Mouse (Mus musculus) liver, embryonic 12.5 days (tissue): ENCODE data around the gene Efna4. TPM values are rescaled to one million over a fixed set of nuclear protein-coding genes. Genes with fewer than 3 reads are reported as not detected.

ENCODE experiments used
- ATAC-seq: fragments of 200-750 bp; cut with Nextera tagmentation; 2 replicates; pipeline ENCODE4 v1.8.0; 2017; ENCODE audit warnings: moderate number of reproducible peaks, mild to moderate bottlenecking, moderate library complexity
- H3K27ac ChIP-seq: fragments of 300-500 bp; sonication (generic); 2 replicates; pipeline ENCODE4 v1.5.1; 2016; ENCODE audit warnings: mild to moderate bottlenecking
- H3K27me3 ChIP-seq: fragments of 300-500 bp; sonication (generic); replicated peaks from 2 replicates; pipeline ENCODE4 v1.6.1; 2016; ENCODE audit warnings: mild to moderate bottlenecking, moderate library complexity
- H3K36me3 ChIP-seq: fragments of 300-500 bp; sonication (generic); 2 replicates; pipeline ENCODE4 v1.6.1; 2016; ENCODE audit warnings: mild to moderate bottlenecking, moderate library complexity
- H3K4me1 ChIP-seq: fragments of 300-500 bp; sonication (generic); 2 replicates; pipeline ENCODE4 v1.6.1; 2016
- H3K4me2 ChIP-seq: fragments of 300-500 bp; sonication (generic); 2 replicates; pipeline ENCODE4 v1.6.1; 2016; ENCODE audit warnings: mild to moderate bottlenecking, moderate library complexity
- H3K4me3 ChIP-seq: fragments of 300-500 bp; sonication (generic); 2 replicates; pipeline ENCODE4 v1.5.1; 2016; ENCODE audit warnings: mild to moderate bottlenecking, moderate library complexity
- H3K9ac ChIP-seq: fragments of 300-500 bp; sonication (generic); 2 replicates; pipeline ENCODE4 v1.6.1; 2016; ENCODE audit warnings: mild to moderate bottlenecking, moderate library complexity
- H3K9me3 ChIP-seq: fragments of 300-500 bp; sonication (generic); replicated peaks from 2 replicates; pipeline ENCODE4 v1.6.1; 2016; ENCODE audit warnings: mild to moderate bottlenecking, moderate library complexity
- WGBS: fragments of 180-500 bp; shearing (Covaris S2); methylation state at CpG from one replicate; pipeline ENCODE4 v1.1.7; 2016; ENCODE audit not compliant: insufficient replicate concordance; 5-methylcytosine and 5-hydroxymethylcytosine counted together
- polyA plus RNA-seq: library from polyadenylated mRNA; unstranded; fragments of >200 nt; fragmentation: Nextera tagmentation; extraction: Ambion mirVana; gene quantifications from 2 replicates; pipeline ENCODE4 v1.2.1, GENCODE M21; 2016

The Efna4 gene
- polyA plus RNA-seq, 1 experiment from 2014 or later = 2.1 TPM

- Histone ChIP-seq H3K4me3 (no peak overlapping the region), H3K9ac (no peak overlapping the region), H3K4me1 (peaks cover 10% of the 10 kb centered on the region), H3K27me3 (peaks cover 36% of the 10 kb centered on the region), H3K4me2 (no peak overlapping the region), H3K27ac (no peak overlapping the region), H3K36me3 (no peaks in the 10 kb centered on the region), H3K9me3 (no peaks in the 10 kb centered on the region)
- no peak for ATAC-seq
- 49% methylated on average over 8 of the region's 8 CpGs for WGBS
Measured at GRCm38 (mm10) chr3:89295685-89296230, 42.1 kb downstream of the Efna4 start.

- Histone ChIP-seq H3K27me3 (peaks cover 21% of the 10 kb centered on the region), H3K9ac (no peak overlapping the region), H3K4me2 (no peak overlapping the region), H3K4me1 (peaks cover 10% of the 10 kb centered on the region), H3K36me3 (no peaks in the 10 kb centered on the region), H3K27ac (no peak overlapping the region), H3K9me3 (no peaks in the 10 kb centered on the region), H3K4me3 (no peak overlapping the region)
- WGBS = 65% methylated on average over 5 of the region's 5 CpGs
- ATAC-seq = no peak
Measured at GRCm38 (mm10) chr3:89294195-89294594, 43.6 kb downstream of the Efna4 start.

- no peak overlapping the region for H3K4me3 ChIP-seq
- no peak overlapping the region for H3K9ac ChIP-seq
- H3K36me3 ChIP-seq = no peaks in the 10 kb centered on the region
- no peak overlapping the region for H3K4me2 ChIP-seq
- no peaks in the 10 kb centered on the region for H3K9me3 ChIP-seq
- H3K27ac ChIP-seq = no peak overlapping the region
- peaks cover 15% of the 10 kb centered on the region for H3K4me1 ChIP-seq
- no peak for ATAC-seq
- WGBS = 77% methylated on average over 11 of the region's 11 CpGs
- peaks cover 21% of the 10 kb centered on the region for H3K27me3 ChIP-seq
Measured at GRCm38 (mm10) chr3:89293247-89293918, 44.4 kb downstream of the Efna4 start.

GRCm38 (mm10) chr3:89292303-89292702 lies 45.5 kb downstream of the Efna4 start:
- Histone ChIP-seq H3K27me3 (peaks cover 24% of the 10 kb centered on the region), H3K9ac (no peak overlapping the region), H3K36me3 (no peaks in the 10 kb centered on the region), H3K4me3 (no peak overlapping the region), H3K9me3 (no peaks in the 10 kb centered on the region), H3K4me1 (peaks cover 16% of the 10 kb centered on the region), H3K27ac (no peak overlapping the region), H3K4me2 (no peak overlapping the region)
- 61% methylated on average over 5 of the region's 5 CpGs for WGBS
- no peak for ATAC-seq

GRCm38 (mm10) chr3:89291874-89292273 lies 46.0 kb downstream of the Efna4 start:
- no peak for ATAC-seq
- WGBS = 29% methylated on average over 10 of the region's 10 CpGs
- no peak overlapping the region for H3K27ac ChIP-seq

GRCm38 (mm10) chr3:89288503-89288928 lies 49.3 kb downstream of the Efna4 start:
- Histone ChIP-seq H3K4me2 (no peak overlapping the region), H3K9ac (no peak overlapping the region), H3K27me3 (peaks cover 43% of the 10 kb centered on the region), H3K4me3 (no peak overlapping the region), H3K4me1 (peaks cover 16% of the 10 kb centered on the region), H3K9me3 (no peaks in the 10 kb centered on the region), H3K27ac (no peak overlapping the region), H3K36me3 (no peaks in the 10 kb centered on the region)
- ATAC-seq = no peak
- 31% methylated on average over 7 of the region's 7 CpGs for WGBS

More at GRCm38 (mm10) chr3:89291874-89292273, 46.0 kb downstream of the Efna4 start:
- H3K4me2 ChIP-seq = no peak overlapping the region
- H3K4me3 ChIP-seq = no peak overlapping the region
- H3K9ac ChIP-seq = no peak overlapping the region
- H3K36me3 ChIP-seq = no peaks in the 10 kb centered on the region
- H3K9me3 ChIP-seq = no peaks in the 10 kb centered on the region
- peaks cover 16% of the 10 kb centered on the region for H3K4me1 ChIP-seq
- H3K27me3 ChIP-seq = peaks cover 24% of the 10 kb centered on the region

- peaks cover 51% of the 10 kb centered on the region for H3K27me3 ChIP-seq
- 33% methylated on average over 5 of the region's 5 CpGs for WGBS
- no peak overlapping the region for H3K4me3 ChIP-seq
- no peak for ATAC-seq
- H3K4me2 ChIP-seq = no peak overlapping the region
- no peak overlapping the region for H3K9ac ChIP-seq
- peaks cover 11% of the 10 kb centered on the region for H3K4me1 ChIP-seq
- H3K36me3 ChIP-seq = no peaks in the 10 kb centered on the region
- no peak overlapping the region for H3K27ac ChIP-seq
- no peaks in the 10 kb centered on the region for H3K9me3 ChIP-seq
Measured at GRCm38 (mm10) chr3:89287286-89287685, 50.5 kb downstream of the Efna4 start.

GRCm38 (mm10) chr3:89285526-89285925 lies 52.3 kb downstream of the Efna4 start:
- H3K4me2 ChIP-seq = no peak overlapping the region
- no peaks in the 10 kb centered on the region for H3K36me3 ChIP-seq
- H3K27ac ChIP-seq = no peak overlapping the region
- WGBS = 44% methylated on average over 2 of the region's 2 CpGs
- peaks cover 69% of the 10 kb centered on the region for H3K27me3 ChIP-seq
- no peak overlapping the region for H3K4me3 ChIP-seq
- H3K9ac ChIP-seq = no peak overlapping the region
- no peaks in the 10 kb centered on the region for H3K9me3 ChIP-seq
- ATAC-seq = no peak
- peaks cover 18% of the 10 kb centered on the region for H3K4me1 ChIP-seq

- Histone ChIP-seq H3K4me3 (no peak overlapping the region), H3K9ac (no peak overlapping the region), H3K27me3 (peaks cover 81% of the 10 kb centered on the region), H3K9me3 (no peaks in the 10 kb centered on the region), H3K36me3 (no peaks in the 10 kb centered on the region), H3K4me1 (peaks cover 30% of the 10 kb centered on the region), H3K27ac (no peak overlapping the region), H3K4me2 (no peak overlapping the region)
- ATAC-seq = no peak
- WGBS = 74% methylated on average over 3 of the region's 3 CpGs
Measured at GRCm38 (mm10) chr3:89284261-89284660, 53.6 kb downstream of the Efna4 start.

Other genes with a start within 250 kb of the Efna4 start
- gene Rusc1, start 244.7 kb downstream of the Efna4 start, polyA plus RNA-seq = 7.7 and 8.8 TPM in 2 replicates
- gene Gm43738, start 236.9 kb downstream of the Efna4 start, polyA plus RNA-seq = 0.06 TPM in 1 of 2 replicates, not detected in the other
- 284 and 291 TPM in 2 replicates for gene Fdps, start 236.1 kb downstream of the Efna4 start, polyA plus RNA-seq
- gene Pklr, start 201.9 kb downstream of the Efna4 start, polyA plus RNA-seq = 162 and 171 TPM in 2 replicates
- 0.81 and 0.86 TPM in 2 replicates for gene Hcn3, start 177.8 kb downstream of the Efna4 start, polyA plus RNA-seq
- gene Clk2, start 173.2 kb downstream of the Efna4 start, polyA plus RNA-seq = 21.1 and 21.2 TPM in 2 replicates
- gene Scamp3, start 160.6 kb downstream of the Efna4 start, polyA plus RNA-seq = 79.8 and 86.3 TPM in 2 replicates
- gene Fam189b, start 154.9 kb downstream of the Efna4 start, polyA plus RNA-seq = 5.3 and 6.6 TPM in 2 replicates
- gene Gba, start 135.1 kb downstream of the Efna4 start, polyA plus RNA-seq = 26.6 and 26.7 TPM in 2 replicates
- 1.7 and 3.1 TPM in 2 replicates for gene Thbs3, start 122.8 kb downstream of the Efna4 start, polyA plus RNA-seq
- gene Mtx1, start 110.9 kb downstream of the Efna4 start, polyA plus RNA-seq = 160 and 167 TPM in 2 replicates
- gene Muc1, start 109.0 kb downstream of the Efna4 start, polyA plus RNA-seq = 0.13 TPM in 1 of 2 replicates, not detected in the other
- gene Krtcap2, start 92.1 kb downstream of the Efna4 start, polyA plus RNA-seq = 170 and 187 TPM in 2 replicates
- 0.31 and 0.38 TPM in 2 replicates for gene Trim46, start 91.7 kb downstream of the Efna4 start, polyA plus RNA-seq
- 72.3 and 73.6 TPM in 2 replicates for gene Dpm3, start 78.7 kb downstream of the Efna4 start, polyA plus RNA-seq
- gene Slc50a1, start 67.5 kb downstream of the Efna4 start, polyA plus RNA-seq = 19.3 and 21.6 TPM in 2 replicates
- 5.2 and 5.3 TPM in 2 replicates for gene Efna1, start 56.9 kb downstream of the Efna4 start, polyA plus RNA-seq
- gene Efna3, start 15.1 kb downstream of the Efna4 start, polyA plus RNA-seq = 0.65 and 1.0 TPM in 2 replicates
- gene Adam15, start 12.0 kb upstream of the Efna4 start, polyA plus RNA-seq = 14.1 and 14.5 TPM in 2 replicates
- 0.05 and 0.06 TPM in 2 replicates for gene Dcst2, start 23.9 kb upstream of the Efna4 start, polyA plus RNA-seq
- not detected in 2 replicates for gene Dcst1, start 27.2 kb upstream of the Efna4 start, polyA plus RNA-seq
- 1.2 and 1.6 TPM in 2 replicates for gene Zbtb7b, start 56.7 kb upstream of the Efna4 start, polyA plus RNA-seq
- not detected in 2 replicates for gene Lenep, start 64.8 kb upstream of the Efna4 start, polyA plus RNA-seq
- 21.6 and 22.9 TPM in 2 replicates for gene Flad1, start 73.8 kb upstream of the Efna4 start, polyA plus RNA-seq
- 310 and 316 TPM in 2 replicates for gene Cks1b, start 80.4 kb upstream of the Efna4 start, polyA plus RNA-seq
- gene Shc1, start 80.4 kb upstream of the Efna4 start, polyA plus RNA-seq = 56.8 and 63.3 TPM in 2 replicates
- gene Pygo2, start 92.2 kb upstream of the Efna4 start, polyA plus RNA-seq = 22.7 and 23.1 TPM in 2 replicates
- 8.3 and 9.2 TPM in 2 replicates for gene Pbxip1, start 98.7 kb upstream of the Efna4 start, polyA plus RNA-seq
- 39.1 and 40.5 TPM in 2 replicates for gene Pmvk, start 116.5 kb upstream of the Efna4 start, polyA plus RNA-seq
- 0.12 TPM in 1 of 2 replicates, not detected in the other for gene Kcnn3, start 182.1 kb upstream of the Efna4 start, polyA plus RNA-seq